Mouse (Mus musculus) liver, postnatal 0 days (tissue): Measurements from ENCODE around the gene Smarcc2.

Source experiments
- CTCF ChIP-seq: sonication (generic); IDR thresholded peaks from 2 replicates; pipeline ENCODE4 v1.5.1; 2016; ENCODE audit warnings: antibody characterized with exemption, low read depth
- EP300 ChIP-seq: IDR thresholded peaks from 2 replicates; pipeline ENCODE4 v1.6.1; 2016; ENCODE audit warnings: antibody characterized with exemption, low read depth, mild to moderate bottlenecking

DNA sequence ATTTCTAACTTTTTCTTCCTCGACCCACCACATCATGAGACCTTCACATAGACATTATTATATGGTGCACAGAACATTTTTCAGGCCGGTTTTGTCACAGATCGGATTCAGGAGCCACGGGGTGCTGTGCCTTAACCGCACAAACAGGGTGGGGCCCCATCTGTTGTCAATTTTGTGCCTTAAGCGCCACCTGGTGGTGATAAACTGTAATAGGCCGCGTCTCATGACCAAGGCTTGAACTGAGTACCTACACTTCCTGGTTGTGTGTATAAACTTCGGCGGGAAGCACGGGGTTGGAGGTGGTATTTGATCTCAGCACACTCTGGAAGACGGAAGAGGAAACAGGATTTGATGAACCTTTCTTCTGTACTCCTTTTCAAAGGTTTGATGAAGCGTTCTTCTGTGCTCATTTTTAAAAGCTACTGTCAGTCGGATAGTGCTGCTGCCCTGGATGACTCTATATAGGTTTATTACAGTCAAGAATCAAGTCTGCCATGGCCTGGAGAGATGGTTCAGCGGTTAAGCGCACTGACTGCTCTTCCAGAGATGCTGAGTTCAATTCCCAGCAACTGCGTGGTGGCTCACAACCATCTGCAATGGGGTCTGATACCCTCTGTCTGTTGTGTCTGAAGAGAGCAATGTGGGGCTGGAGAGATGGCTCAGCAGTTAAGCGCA, 77.4 kb downstream of the Smarcc2 start:
- TF ChIP-seq EP300 (peak; percentile 51; the same call in 1 of the 2 replicates), CTCF (peak; percentile 97)
